Comparison of ENCODE assay signal across 8 mouse cellular contexts in genomic region chr13:20090711-20091603, GRCm38 (mm10). TPM values are rescaled to one million over a fixed set of nuclear protein-coding genes. Genes with fewer than 3 reads are reported as not detected.
DNase-seq lines count a peak whose midpoint lies in the region; ATAC-seq and TF ChIP-seq lines count a peak whose summit lies in the region.

No protein-coding gene starts in this region.

- no peaks in the 10 kb centered on the region for H3K9me3 ChIP-seq in embryonic facial prominence, embryonic 14.5 days (ENCODE audit: control insufficient read depth, low read length)
- no peaks in the 10 kb centered on the region for H3K9me3 ChIP-seq in heart, postnatal 0 days (replicated peaks; ENCODE audit: control insufficient read depth, low read length)

- H3K4me3 ChIP-seq in embryonic facial prominence, embryonic 14.5 days (ENCODE audit: low read depth, low read length) = peak overlapping the region; percentile 87
- H3K4me3 ChIP-seq in heart, postnatal 0 days (ENCODE audit: low read depth, low read length) = peak overlapping the region; percentile 70

- no peak for TF ChIP-seq CTCF in heart, postnatal 0 days (IDR thresholded peaks at IDR 0.05; ENCODE audit: low read depth)

- no peak for TF ChIP-seq EP300 in heart, postnatal 0 days (IDR thresholded peaks at IDR 0.05; ENCODE audit: low read depth)

- H3K4me2 ChIP-seq in embryonic facial prominence, embryonic 14.5 days (ENCODE audit: low read depth, low read length) = peak overlapping the region; percentile 93
- peak overlapping the region; percentile 94 for H3K4me2 ChIP-seq in heart, postnatal 0 days (ENCODE audit: low read depth, low read length)

- peaks cover 3% of the 10 kb centered on the region; the same call in 1 of the 2 replicates for H3K4me1 ChIP-seq in embryonic facial prominence, embryonic 14.5 days (ENCODE audit: control insufficient read depth, insufficient read depth, low read length)
- H3K4me1 ChIP-seq in heart, postnatal 0 days (ENCODE audit: control insufficient read depth, insufficient read depth) = no peaks in the 10 kb centered on the region; the same call in 1 of the 2 replicates

- peak; percentile 58 for DNase-seq in 416B (ENCODE audit: low read depth)
- DNase-seq in adrenal gland, postnatal 14 days = peak; percentile 73
- DNase-seq in embryonic facial prominence, embryonic 14.5 days (ENCODE audit: low spot score) = peak; percentile 77
- no peak for DNase-seq in heart, postnatal 0 days (ENCODE audit: low spot score)
- peak; percentile 28 for DNase-seq in layer of hippocampus, adult 9-11 months
- DNase-seq in lung, postnatal 10 days = peak; percentile 72
- DNase-seq in ovary, postnatal 14 days (ENCODE audit: low spot score) = peak; percentile 31
- DNase-seq in thymus, postnatal 14 days = peak; percentile 81

- WGBS in embryonic facial prominence, embryonic 14.5 days = under 1% methylated on average over 27 of the region's 93 CpGs
- 0% methylated on average over 70 of the region's 93 CpGs for WGBS in heart, postnatal 0 days

- peaks cover 17% of the 10 kb centered on the region; the same call in 1 of the 2 replicates for H3K27me3 ChIP-seq in embryonic facial prominence, embryonic 14.5 days (replicated peaks; ENCODE audit: control insufficient read depth, insufficient read depth, low read length)
- peaks cover 7% of the 10 kb centered on the region for H3K27me3 ChIP-seq in heart, postnatal 0 days (ENCODE audit: control insufficient read depth, insufficient read depth, low read length)

- no peaks in the 10 kb centered on the region for H3K36me3 ChIP-seq in embryonic facial prominence, embryonic 14.5 days (ENCODE audit: control insufficient read depth, insufficient read depth, low read length)
- H3K36me3 ChIP-seq in heart, postnatal 0 days (replicated peaks; ENCODE audit: control insufficient read depth, insufficient read depth, low read length) = no peaks in the 10 kb centered on the region

- peak overlapping the region; percentile 81 for H3K9ac ChIP-seq in embryonic facial prominence, embryonic 14.5 days (ENCODE audit: low read depth, low read length)
- peak overlapping the region; percentile 68 for H3K9ac ChIP-seq in heart, postnatal 0 days (replicated peaks; ENCODE audit: low read depth, low read length)

- ATAC-seq in embryonic facial prominence, embryonic 14.5 days (ENCODE audit: low read depth) = peak; percentile 70
- ATAC-seq in heart, postnatal 0 days (ENCODE audit: insufficient read depth, low read depth) = peak; percentile 56

- H3K27ac ChIP-seq in embryonic facial prominence, embryonic 14.5 days (replicated peaks; ENCODE audit: low read depth, low read length) = peak overlapping the region; percentile 80
- peak overlapping the region; percentile 74 for H3K27ac ChIP-seq in heart, postnatal 0 days (ENCODE audit: low read depth)

RNA-seq across cellular contexts. Expression of gene Elmo1, which starts 0.6 kb away (rescaled TPM):
- total RNA-seq in adrenal gland, postnatal 14 days (2021) = 19.2 and 30.8 TPM in 2 replicates
- 16.6 and 21.4 TPM in 2 replicates for polyA plus RNA-seq in embryonic facial prominence, embryonic 14.5 days (2014; fragmentation: Nextera tagmentation; extraction: Ambion mirVana)
- 11.9 and 17.9 TPM in 2 replicates for total RNA-seq in heart, postnatal 0 days (2014; rRNA removed; ENCODE audit: low replicate concordance)
- polyA plus RNA-seq in heart, postnatal 0 days (2015; fragmentation: Nextera tagmentation; extraction: Ambion mirVana) = 6.5 TPM in 2 replicates
